Mouse (Mus musculus) kidney, postnatal 4 days (tissue): ENCODE results near the gene Zfp646.

Experiments used
- DNase-seq, 2 experiments: peaks; one replicate each; pipeline ENCODE4 v3.0.0; 2021; ENCODE audit warnings: mixed read lengths in 2 of 2

Gene Zfp646

DNA sequence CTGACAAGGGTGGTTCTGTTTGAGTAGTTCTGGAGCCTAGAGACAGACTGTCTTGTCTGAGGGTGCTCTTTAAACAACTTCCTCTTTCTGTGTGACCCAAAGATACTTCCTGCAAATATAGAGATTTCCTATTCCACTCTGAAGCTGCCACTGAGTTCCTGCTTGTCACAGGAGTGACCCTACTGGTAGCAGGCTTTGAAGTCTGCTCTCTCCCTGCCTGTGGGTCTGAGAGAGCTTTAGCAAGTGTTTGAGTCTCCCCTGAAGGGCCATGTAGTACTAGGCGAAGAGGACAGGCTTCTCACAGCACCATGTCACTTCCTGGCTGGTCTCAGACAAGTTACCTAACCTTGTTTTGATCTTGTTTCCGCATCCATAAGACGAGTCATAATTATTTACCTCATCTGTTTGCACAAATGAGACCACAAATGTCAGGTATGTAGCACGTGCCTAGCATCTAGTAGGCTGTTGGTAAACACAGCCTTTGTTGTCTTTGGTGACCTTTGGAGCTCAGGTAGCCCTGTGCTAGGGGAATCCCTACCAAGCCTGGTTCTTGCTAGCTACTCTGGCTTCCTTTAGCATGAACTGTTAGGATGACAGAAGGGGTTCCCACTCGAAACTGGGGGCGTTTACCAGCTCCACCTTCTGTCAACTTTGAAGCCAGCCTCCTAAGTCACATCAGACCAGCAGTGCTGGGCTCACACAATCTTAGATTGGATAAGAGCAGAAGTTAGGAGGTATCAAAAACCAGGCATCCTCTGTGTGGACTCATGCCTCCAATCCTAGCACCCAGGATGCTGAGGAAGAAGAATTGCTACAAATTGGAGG, 46.6 kb downstream of the Zfp646 start:
- DNase-seq = no peak

DNA sequence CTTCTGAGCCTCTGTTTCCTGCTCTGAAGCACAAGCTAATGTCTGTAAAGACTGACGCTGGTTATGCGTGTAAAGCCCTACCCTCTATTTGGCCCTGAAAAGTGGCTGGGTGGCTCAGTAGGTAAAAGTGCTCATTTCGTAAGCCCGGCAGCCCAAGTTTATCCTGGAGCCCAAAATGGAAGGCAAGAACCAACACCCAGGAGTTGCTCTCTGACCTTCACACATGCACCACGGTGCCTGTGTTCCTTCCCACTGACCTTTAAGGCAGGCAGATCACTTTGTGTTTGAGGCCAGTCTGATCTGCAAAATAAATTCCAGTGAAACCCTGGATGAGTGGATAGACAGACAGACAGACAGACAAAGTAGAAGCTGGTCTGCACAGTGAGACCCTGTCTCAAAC, 47.7 kb downstream of the Zfp646 start:
- DNase-seq = no peak

DNA sequence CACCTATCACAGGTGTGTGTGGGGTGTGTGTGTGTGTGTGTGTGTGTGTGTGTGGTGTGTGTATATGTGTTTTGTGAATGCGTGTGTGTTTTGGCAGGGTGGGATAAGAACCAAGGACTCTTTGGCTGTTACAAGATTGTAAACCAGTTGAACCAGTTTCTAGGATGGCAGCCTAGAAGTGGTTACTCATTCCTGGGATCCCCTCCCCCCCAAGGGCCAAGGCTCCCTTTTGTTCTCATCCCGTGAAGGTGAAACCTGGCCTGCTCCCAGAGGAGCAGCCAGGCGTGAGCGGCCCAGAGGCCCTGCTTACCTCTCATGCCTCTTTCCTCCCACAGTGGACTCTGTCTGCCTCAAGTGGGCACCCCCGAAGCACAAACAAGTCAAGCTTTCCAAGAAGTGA, 49.2 kb downstream of the Zfp646 start:
- DNase-seq = peak; percentile 80 to 88

DNA sequence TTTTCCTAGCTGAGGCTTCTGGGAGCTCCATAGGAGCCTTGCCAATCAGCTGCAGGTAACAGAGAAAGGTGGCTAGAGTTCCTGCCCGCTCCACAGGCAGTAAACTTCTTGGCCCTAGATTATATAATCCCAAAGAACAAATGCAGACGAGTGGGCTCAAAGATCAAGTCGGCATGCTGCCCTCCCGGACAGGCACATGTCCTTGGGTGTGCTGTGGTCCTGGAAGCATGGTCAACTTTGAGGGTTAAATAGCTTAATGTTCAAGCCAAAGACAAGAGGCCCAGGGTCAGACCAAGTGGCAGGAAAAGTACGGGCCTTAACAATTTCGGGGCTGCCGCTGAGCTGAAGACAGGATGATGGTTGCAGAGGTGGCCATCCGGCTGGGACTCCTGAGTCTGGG, 50.0 kb downstream of the Zfp646 start:
- DNase-seq = peak in 1 of 2 experiments; percentile 57

DNA sequence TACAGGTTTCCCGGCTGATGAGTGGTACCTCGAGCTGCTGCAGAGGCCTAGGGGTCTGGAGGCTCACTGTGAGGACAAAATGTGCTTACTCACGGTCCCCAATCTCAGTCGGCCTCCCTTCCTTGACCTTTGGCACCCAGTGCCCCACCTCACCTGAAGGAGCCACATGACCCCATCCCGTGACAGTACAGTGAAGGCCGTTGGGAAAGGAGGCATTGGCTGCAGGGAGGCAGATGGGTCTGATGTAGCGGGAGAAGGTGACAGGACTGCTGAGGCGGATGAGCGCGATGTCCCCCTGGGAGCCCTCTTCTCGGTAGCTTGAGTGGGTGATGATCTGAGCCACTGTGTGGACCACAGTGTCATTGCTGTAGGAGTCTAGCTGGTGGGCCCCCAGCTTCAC, 50.8 kb downstream of the Zfp646 start:
- no peak for DNase-seq

DNA sequence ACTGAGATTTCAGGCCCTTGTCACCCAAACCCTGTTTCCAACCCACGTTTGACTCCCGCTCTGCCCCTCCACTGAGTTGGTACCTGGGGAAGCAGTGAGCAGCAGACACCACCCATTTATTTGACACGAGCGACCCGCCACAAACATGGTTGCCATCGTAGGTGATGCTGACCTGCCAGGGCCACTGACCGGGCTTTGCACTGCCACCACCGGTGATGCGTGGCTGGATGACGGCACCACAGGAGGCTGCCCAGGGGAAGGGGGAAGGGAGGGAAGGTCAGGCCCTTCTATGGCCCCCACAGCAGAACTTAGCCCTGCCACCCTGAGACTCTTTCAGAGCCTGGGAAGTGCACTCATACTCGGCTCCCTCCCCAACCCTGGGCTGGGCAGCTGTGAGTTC, 51.7 kb downstream of the Zfp646 start:
- DNase-seq = no peak

DNA sequence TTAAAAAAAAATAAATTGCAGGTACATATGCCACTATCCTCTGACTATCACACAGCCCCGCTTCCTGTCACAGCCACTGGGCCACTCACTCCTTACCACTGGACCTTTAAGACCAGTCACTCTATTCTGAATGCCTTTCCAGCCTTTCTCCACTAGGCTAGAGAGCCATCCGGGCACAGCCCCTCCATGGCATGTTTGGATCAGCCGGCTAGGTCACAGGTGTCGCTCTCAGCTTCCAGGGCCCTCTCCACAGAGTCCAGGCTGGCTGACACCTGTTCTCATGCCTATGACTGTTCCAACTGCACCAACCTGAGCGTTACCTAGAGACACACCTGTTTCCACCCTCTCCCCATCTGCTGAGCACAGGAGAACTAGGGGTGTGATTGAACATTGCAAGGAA, 52.6 kb downstream of the Zfp646 start:
- DNase-seq = peak; percentile 47 to 72

DNA sequence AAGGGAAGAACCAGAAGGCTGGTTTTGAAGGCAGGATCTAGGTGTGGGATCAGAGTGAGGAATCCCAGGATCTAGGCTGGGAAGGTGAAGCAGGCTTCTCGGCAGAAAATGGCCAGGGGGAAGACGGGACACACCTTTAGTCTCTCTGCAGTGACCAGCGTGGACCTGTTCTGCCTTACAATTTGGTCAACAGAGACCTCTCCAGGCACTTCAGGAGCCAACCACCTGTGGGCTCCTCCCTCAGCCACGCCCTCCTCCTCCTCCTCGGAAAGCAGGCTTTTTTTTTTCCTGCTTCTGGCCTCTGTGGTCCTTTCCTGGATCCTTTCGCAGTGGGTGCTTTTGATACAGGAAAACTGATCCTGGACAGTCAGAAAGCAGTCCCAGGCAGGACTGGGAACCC, 53.9 kb downstream of the Zfp646 start, which contains the start of gene Prss8:
Gene Prss8, minus strand, starts transcription at position 182 of the 400 bp plus-strand sequence.
- peak; percentile 77 to 87 for DNase-seq

DNA sequence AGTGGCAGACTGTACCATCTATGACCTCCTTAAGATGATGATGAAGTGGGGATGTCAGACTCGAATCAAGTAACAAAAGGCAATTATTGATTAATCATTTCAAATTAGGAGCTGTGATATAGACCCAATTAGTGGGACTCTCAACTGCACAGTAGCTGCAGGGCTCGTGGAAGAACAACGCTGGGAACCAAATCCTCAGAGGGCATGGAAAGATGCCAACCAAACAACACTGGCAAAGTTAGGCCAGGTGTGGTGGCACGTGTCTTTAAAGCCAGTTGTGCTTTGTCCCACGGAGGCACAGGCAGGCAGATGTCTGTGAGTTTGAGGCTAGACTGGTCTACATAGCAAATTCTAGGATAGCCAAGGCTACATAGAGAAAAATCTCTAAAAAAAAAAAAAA, 54.6 kb downstream of the Zfp646 start:
- DNase-seq = no peak

DNA sequence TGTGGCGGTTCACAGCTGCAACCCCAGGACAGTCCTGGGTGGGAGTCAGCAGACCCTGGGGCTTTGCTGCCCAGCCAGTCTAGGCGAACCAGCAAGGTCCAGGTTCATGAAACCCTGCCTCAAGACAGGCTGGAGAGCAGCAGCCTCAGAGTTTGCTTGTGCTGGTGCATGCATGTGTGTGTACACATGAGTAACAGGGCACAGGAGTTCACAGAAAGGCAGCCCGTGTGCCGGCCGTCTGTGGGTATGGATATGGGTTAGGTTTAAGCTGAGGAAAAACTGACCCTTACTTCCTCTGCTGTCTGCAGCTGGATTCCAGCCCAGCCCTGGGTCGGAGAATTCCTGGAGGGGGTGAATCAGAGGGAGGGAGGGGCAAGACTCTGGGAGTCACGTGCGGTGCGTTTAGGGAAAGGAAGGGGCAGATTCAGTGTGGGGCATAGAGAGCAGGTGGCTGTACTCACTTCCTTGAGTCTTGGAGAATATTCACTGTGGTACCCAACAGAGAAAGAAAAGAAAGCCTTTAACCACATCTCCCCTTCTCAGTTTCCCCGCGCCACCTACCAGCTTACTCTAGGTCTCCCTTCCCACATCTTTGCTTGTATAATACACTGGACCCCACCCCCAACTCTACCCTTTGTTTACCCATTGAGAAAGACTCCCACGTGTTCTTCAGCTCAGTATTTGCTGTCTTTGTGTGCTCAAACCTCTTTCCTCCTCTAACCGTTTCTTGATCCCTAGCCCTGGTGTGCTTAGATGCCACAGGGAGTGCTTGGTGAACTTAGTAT, 55.5 kb downstream of the Zfp646 start:
- peak; percentile 74 to 81 for DNase-seq

DNA sequence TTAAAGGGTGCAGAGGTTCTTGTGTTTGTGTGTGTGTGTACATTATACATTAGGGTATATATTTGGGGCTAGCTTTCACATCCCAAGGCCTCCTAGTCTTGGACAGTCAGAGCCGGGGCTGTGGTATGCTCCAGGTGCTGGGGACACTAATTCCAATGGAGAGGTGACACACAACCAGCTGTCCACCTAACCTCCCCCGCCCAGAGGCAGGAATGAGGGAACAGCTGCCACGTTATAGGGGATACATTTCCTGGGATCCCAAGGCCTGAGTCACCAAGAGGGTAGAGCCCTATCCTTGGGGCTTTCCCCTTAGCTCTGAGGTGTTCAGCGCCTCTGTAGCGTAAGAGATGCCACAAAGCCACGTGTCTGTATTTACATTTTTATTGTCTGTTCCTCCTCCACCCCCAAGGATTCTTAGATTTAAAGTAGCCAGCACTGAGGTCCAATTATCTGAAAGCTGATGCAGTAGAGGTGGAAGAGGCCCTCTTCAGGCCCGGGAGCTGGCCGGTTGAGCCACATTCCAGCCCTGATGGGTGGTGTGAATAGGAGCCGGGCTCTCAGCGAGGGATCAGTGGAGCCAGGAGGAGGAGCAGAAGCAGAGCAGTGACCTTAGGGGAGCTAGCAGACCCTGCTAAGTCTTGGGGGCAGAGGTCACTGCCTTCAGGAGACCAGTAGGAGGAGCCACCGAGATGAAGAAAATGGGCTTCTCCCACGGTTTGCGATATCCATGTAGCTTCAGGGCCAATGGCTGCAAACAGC, 56.4 kb downstream of the Zfp646 start:
- DNase-seq = peak in 1 of 2 experiments; percentile 56

DNA sequence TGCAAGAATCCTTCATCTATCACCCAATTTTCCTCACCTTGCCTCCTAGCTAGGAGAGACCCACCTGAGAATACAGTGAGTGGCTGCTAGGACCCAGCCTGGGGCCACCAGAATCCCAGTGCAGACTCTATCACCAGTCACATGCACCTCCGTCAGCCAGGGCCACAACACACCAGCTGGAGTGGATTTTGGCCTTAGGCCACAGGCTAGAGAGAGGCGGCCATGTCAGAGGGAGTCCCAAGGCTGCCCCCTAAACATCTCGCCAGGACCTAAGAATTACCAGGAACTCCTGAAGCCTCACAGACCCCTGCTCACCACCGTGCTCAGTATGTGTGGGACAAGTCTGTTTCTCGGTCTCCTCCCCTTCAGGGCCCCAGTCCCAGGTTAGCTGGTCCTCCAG, 58.1 kb downstream of the Zfp646 start:
- no peak for DNase-seq

DNA sequence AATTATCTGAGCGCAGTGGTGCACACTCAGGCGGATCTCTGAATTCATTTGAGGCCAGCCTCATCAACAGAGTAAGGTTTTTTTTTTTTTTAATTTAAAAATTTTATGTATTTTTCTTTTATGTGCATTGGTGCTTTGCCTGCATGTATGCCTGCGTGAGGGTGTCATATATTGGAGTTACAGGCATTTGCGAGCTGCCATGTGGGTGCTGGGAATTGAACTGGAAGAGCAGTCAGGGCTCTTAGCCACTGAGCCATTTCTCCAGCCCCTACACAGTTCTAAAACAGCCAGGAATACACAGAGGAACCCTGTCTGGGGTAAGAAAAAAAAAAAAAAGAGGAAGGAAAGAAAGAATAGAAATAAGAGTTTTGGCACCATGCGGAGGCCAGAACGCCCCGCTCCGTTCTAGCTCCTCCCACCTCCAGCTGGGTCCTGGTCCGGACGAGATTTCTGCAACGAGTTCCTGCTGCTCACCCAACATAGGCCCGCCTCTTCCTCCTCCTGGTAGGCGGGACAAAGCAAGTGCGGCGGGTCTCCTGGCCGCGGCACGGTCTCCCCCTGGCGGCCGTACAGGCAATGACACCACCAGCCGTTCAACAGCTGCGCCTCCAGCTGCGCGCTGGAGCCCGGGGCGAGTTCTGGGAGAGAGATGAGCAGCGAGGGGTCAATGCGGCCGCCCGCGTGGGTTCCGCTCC, 59.2 kb downstream of the Zfp646 start:
- peak; percentile 97 for DNase-seq
